Mouse (Mus musculus) lung, embryonic 14.5 days (tissue): ENCODE measurements at regions not wholly inside any gene's neighbourhood (a gene's known extent, or its start where the extent isn't known, plus 50 kb on each side); places are given as distances from the start of the nearest gene placed in this dataset.

Source experiments
- ATAC-seq: fragments of 200-750 bp; cut with Nextera tagmentation; 2 replicates; pipeline ENCODE4 v1.8.0; 2017; ENCODE audit warnings: mild to moderate bottlenecking, moderate TSS enrichment, moderate library complexity; ENCODE audit not compliant: insufficient read depth
- DNase-seq: peaks from one replicate; pipeline ENCODE4 v3.0.0-alpha.2; 2015
- H3K27ac ChIP-seq: fragments of 300-500 bp; sonication (generic); 2 replicates; pipeline ENCODE4 v1.5.1; 2014; ENCODE audit warnings: low read depth, mild to moderate bottlenecking, moderate library complexity
- H3K27me3 ChIP-seq: fragments of 300-500 bp; sonication (generic); 2 replicates; pipeline ENCODE4 v1.6.1; 2014; ENCODE audit warnings: low read length, control low read depth; ENCODE audit not compliant: insufficient read depth
- H3K36me3 ChIP-seq: fragments of 300-500 bp; sonication (generic); 2 replicates; pipeline ENCODE4 v1.6.1; 2014; ENCODE audit warnings: control low read depth; ENCODE audit not compliant: insufficient read depth
- H3K4me1 ChIP-seq: fragments of 300-500 bp; sonication (generic); 2 replicates; pipeline ENCODE4 v1.6.1; 2014; ENCODE audit warnings: antibody characterized with exemption, control low read depth; ENCODE audit not compliant: insufficient read depth
- H3K4me2 ChIP-seq: fragments of 300-500 bp; sonication (generic); 2 replicates; pipeline ENCODE4 v1.6.1; 2014; ENCODE audit warnings: mild to moderate bottlenecking
- H3K4me3 ChIP-seq: fragments of 300-500 bp; sonication (generic); 2 replicates; pipeline ENCODE4 v1.5.1; 2014; ENCODE audit warnings: low read depth, low read length
- H3K9ac ChIP-seq: fragments of 300-500 bp; sonication (generic); 2 replicates; pipeline ENCODE4 v1.6.1; 2014
- H3K9me3 ChIP-seq: fragments of 300-500 bp; sonication (generic); 2 replicates; pipeline ENCODE4 v1.6.1; 2016; ENCODE audit warnings: low read depth, low read length, control low read depth
- CTCF ChIP-seq: IDR thresholded peaks from 2 replicates; pipeline ENCODE4 v1.5.1; 2016; ENCODE audit warnings: antibody characterized with exemption, low read depth
- WGBS: fragments of 180-500 bp; shearing (Covaris S2); extraction: QIAGEN DNeasy Blood & Tissue Kit; methylation state at CpG from one replicate; pipeline ENCODE4 v1.1.7; 2014; 5-methylcytosine and 5-hydroxymethylcytosine counted together

DNA sequence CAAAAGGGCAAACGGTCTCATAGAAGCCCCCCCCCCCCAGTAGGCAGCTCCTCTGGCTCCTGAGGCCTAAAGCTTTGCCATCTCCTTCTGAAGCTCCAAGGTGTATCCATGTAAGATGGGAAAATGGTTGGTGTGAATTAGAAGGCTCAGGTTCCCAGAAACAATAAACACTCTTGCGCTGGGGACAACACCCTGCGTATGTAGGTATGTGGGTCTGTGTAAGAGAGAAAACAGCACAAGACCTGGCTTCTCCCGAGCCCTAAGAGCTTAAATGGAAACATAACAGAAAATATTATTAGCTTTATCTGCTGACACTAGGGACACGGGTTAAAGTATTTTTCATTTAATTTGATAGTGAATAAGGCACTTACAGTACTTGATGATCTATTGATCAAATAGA lies 79.9 kb upstream of the Tbca start:
- Histone ChIP-seq H3K9me3 (no peaks in the 10 kb centered on the region), H3K9ac (no peak overlapping the region), H3K36me3 (no peaks in the 10 kb centered on the region), H3K4me2 (no peak overlapping the region), H3K27ac (no peak overlapping the region), H3K4me3 (no peak overlapping the region), H3K4me1 (no peaks in the 10 kb centered on the region), H3K27me3 (peaks cover 95% of the 10 kb centered on the region)
- no peak for ATAC-seq
- 22% methylated on average over 5 of the region's 5 CpGs for WGBS
- no peak for TF ChIP-seq CTCF
- peak; percentile 7 for DNase-seq

DNA sequence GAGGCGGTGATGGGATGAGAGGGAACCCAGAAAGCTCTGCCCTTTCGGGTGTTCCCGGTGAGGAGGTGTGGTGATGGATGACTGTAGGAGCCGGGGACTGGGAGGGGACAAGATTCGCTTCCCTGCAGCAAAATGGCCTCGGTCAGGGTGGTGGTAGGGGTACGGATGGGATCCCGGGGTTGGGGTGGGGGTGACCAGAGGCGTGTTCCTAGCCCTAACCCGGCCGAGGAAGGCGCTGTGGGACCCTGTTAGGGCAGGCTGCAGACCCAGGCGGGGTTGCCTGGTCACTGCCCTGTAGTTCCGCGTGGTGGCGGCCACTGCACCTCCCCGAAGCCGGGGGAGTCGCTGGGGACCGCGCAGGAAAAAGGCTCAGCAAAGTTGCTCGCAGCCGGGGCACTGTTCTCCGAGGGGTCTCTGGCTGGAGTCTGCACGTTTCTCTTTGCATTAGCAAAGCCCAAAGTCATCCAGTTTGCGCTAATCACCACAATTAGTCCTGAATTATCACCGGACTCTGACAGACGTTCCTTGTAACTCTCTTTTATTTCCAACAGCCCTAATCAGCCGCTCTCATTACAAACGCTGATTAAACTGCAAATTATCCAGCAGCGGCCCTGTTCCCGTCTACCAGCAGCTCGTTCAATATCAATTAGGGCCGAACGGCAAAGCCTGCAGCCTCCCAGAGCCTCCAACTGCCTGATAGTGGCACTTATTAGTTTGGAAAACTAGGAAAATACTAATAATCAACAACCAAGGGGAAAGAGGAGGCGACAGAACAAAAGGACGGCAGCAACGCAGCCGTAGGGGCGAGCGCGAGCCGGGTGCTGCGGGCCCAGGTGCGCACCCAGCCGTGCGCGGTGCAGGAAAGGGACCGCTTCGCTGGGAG lies 78.8 kb upstream of the Tbca start:
- H3K27me3 ChIP-seq: peaks cover 84% of the 10 kb centered on the region
- no peaks in the 10 kb centered on the region for H3K36me3 ChIP-seq
- WGBS: 1% methylated on average over 50 of the region's 50 CpGs
- ATAC-seq: peak; percentile 52; the same call in 1 of the 2 replicates
- no peaks in the 10 kb centered on the region for H3K4me1 ChIP-seq
- peak overlapping the region; percentile 52 for H3K4me2 ChIP-seq
- H3K9ac ChIP-seq: no peak overlapping the region
- no peaks in the 10 kb centered on the region for H3K9me3 ChIP-seq
- H3K27ac ChIP-seq: no peak overlapping the region
- peak overlapping the region; percentile 10 for H3K4me3 ChIP-seq
- DNase-seq: peak; percentile 57
- peak; percentile 58 for TF ChIP-seq CTCF

DNA sequence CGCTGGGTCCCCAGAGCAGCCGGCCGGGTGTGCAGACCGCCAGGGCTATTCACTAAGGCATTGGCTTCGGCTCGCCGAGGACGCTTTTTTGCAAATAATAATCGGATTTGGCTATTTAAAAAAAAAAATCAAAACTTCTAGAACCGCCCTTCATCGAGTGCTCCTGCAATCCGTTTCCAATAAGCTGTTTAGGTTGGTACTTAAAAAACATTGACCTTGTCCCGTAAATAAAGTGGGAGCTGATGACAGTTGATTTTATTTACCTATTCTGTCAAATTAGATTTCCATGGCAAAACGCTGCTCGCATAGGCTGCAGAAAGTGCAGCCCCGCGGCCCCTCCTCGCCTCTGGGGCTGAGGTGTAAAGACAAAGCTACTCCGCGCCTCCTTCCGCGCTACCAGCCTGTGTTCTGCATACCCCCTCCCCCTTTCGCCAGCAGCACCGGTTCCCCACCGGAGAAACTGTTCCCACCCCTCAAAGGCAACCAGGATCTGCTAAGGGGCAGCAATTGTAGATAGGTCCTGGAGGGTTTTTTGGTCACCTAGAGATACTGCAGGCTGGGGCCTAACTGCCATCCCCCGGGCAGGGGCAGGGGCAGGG lies 78.0 kb upstream of the Tbca start:
- DNase-seq: no peak
- Histone ChIP-seq H3K4me1 (no peaks in the 10 kb centered on the region), H3K4me3 (peak overlapping the region; percentile 10), H3K4me2 (peak overlapping the region; percentile 52), H3K36me3 (no peaks in the 10 kb centered on the region), H3K27ac (no peak overlapping the region), H3K9ac (no peak overlapping the region), H3K9me3 (no peaks in the 10 kb centered on the region), H3K27me3 (peaks cover 77% of the 10 kb centered on the region)
- no peak for ATAC-seq
- WGBS: 2% methylated on average over 26 of the region's 26 CpGs
- TF ChIP-seq CTCF: no peak

DNA sequence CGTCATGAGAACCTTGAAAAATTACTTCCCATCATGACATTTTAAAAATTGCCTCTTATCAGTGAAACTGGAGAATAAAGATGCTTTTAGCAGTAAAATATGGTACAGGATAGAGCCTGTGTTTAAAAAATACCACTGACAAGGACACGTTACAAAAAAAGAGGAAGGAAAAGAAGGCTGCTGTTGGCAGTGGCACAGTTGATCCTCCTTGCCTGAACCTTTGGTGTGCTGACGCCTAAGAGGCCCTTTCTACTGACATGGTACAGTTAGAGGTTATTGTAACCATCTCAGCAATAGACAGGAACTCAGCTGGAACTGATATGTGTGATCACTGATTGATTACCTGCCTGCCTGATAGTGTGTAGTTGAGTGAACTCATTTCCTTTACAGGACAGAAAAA lies 75.3 kb upstream of the Tbca start:
- WGBS: 43% methylated on average over 3 of the region's 3 CpGs
- no peak for TF ChIP-seq CTCF

DNA sequence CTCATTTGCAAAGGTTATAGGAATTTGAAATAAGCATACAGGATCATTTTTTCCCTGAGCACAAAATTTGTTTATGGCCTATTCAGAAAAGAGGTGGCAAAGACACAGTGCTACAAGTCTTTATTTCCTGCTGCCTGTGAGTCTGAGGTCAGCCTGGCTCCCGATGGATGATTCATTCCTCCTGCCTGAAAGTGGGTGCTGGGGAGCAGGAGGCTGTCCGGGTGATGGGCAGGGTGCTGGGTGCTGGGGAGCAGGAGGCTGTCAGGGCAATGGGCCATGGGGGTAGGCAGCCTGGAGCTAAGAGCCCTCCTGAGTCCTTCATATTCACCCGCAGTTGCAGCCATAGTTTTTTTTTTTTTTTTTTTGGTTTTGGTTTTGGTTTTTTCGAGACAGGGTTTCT lies 67.1 kb upstream of the Tbca start:
- ATAC-seq: no peak
- Histone ChIP-seq H3K36me3 (no peaks in the 10 kb centered on the region), H3K4me1 (no peaks in the 10 kb centered on the region), H3K9ac (no peak overlapping the region), H3K9me3 (no peaks in the 10 kb centered on the region), H3K4me3 (no peak overlapping the region), H3K27me3 (no peaks in the 10 kb centered on the region), H3K27ac (no peak overlapping the region), H3K4me2 (no peak overlapping the region)
- 64% methylated on average over 4 of the region's 4 CpGs for WGBS
- no peak for DNase-seq
- no peak for TF ChIP-seq CTCF

More for the DNA sequence above, 75.3 kb upstream of the Tbca start:
- Histone ChIP-seq H3K27ac (no peak overlapping the region), H3K9me3 (no peaks in the 10 kb centered on the region), H3K27me3 (peaks cover 49% of the 10 kb centered on the region), H3K36me3 (no peaks in the 10 kb centered on the region), H3K4me3 (no peak overlapping the region), H3K4me2 (no peak overlapping the region), H3K4me1 (no peaks in the 10 kb centered on the region), H3K9ac (no peak overlapping the region)
- ATAC-seq (no peak), DNase-seq (no peak)
